Comparison of ENCODE assay signal across 8 mouse cellular contexts in the genomic region with DNA sequence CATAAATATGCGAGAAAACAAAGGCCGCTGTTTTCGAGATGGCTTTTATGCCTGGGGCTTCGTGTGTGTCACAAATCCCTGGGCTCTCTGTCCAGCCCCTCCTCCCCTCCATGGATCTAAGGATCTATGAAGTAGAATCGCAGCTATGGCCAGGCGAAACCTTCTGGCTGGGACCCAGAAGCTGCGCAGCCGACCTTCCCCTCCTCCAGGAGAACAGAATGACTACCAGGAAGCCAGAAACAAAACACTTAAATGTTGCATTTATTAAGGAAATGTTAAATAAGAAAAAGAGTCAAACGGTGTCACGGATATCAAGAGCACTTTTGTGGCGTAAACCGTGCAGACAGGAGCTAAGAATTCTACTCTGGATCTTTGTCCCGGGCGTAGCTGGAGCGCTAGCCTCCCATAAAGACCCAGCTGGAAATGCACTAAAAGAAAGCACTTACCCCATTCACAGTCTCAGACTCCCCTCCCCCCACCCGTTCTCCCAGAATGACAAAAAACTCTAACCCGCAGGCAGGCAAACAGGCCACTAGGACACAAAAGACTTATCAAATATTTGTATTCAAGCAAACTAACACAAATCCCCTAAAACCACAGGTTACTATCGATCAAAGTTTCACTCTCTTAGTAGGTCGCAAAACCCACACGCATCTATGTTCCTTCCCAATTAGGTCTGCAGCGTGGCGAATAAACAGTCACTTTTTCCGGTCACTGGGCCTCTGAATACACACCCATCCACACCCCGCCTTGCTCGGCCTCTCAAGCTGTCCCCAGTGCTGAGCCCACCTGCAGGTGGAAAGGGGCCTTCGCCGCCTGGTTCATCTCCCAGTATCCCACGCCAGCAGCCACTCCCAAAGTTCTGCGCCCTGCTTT. TPM values are rescaled to one million over a fixed set of nuclear protein-coding genes. Genes with fewer than 3 reads are reported as not detected.
DNase-seq lines count a peak whose midpoint lies in the region; ATAC-seq lines count a peak whose summit lies in the region.

No protein-coding gene starts in this region.

- DNase-seq in kidney, adult 9 months = no peak
- DNase-seq in forelimb bud, embryonic 11.5 days (ENCODE audit: low read depth, low spot score) = peak; percentile 35
- peak; percentile 40 for DNase-seq in liver, embryonic 11.5 days (ENCODE audit: low spot score)
- DNase-seq in thymus, postnatal 25 days = no peak
- no peak for DNase-seq in spleen, postnatal 10 days (ENCODE audit: low spot score in 2 of 2)

- WGBS in kidney, embryonic 16.5 days = under 1% methylated on average over 29 of the region's 29 CpGs
- WGBS in liver, embryonic 11.5 days = 6% methylated on average over 29 of the region's 29 CpGs
- WGBS in neural tube, embryonic 15.5 days = 1% methylated on average over 29 of the region's 29 CpGs

- H3K27me3 ChIP-seq in kidney, embryonic 16.5 days (ENCODE audit: insufficient read depth, low read length) = peaks cover 24% of the 10 kb centered on the region
- H3K27me3 ChIP-seq in liver, embryonic 11.5 days (replicated peaks; ENCODE audit: control insufficient read depth, insufficient read depth, low read length) = peaks cover 24% of the 10 kb centered on the region
- no peaks in the 10 kb centered on the region; the same call in 1 of the 2 replicates for H3K27me3 ChIP-seq in neural tube, embryonic 15.5 days (replicated peaks)

- no peaks in the 10 kb centered on the region for H3K9me3 ChIP-seq in kidney, embryonic 16.5 days (ENCODE audit: low read length)
- no peaks in the 10 kb centered on the region for H3K9me3 ChIP-seq in liver, embryonic 11.5 days (ENCODE audit: control insufficient read depth, low read length)
- H3K9me3 ChIP-seq in neural tube, embryonic 15.5 days (replicated peaks) = no peaks in the 10 kb centered on the region

- H3K36me3 ChIP-seq in kidney, embryonic 16.5 days (ENCODE audit: insufficient read depth, low read length) = no peaks in the 10 kb centered on the region
- no peaks in the 10 kb centered on the region for H3K36me3 ChIP-seq in liver, embryonic 11.5 days (ENCODE audit: control insufficient read depth, insufficient read depth, low read length)
- no peaks in the 10 kb centered on the region for H3K36me3 ChIP-seq in neural tube, embryonic 15.5 days

- peak overlapping the region; percentile 46 for H3K4me3 ChIP-seq in kidney, embryonic 16.5 days (ENCODE audit: low read length)
- peak overlapping the region; percentile 40 for H3K4me3 ChIP-seq in liver, embryonic 11.5 days (ENCODE audit: low read depth, low read length)
- peak overlapping the region; percentile 62 for H3K4me3 ChIP-seq in neural tube, embryonic 15.5 days (replicated peaks)

- H3K9ac ChIP-seq in kidney, embryonic 16.5 days (replicated peaks; ENCODE audit: low read length) = peak overlapping the region; percentile 47
- H3K9ac ChIP-seq in liver, embryonic 11.5 days (ENCODE audit: low read depth, low read length) = no peak overlapping the region
- H3K9ac ChIP-seq in neural tube, embryonic 15.5 days (replicated peaks) = peak overlapping the region; percentile 62

- H3K4me1 ChIP-seq in kidney, embryonic 16.5 days (ENCODE audit: insufficient read depth, low read length) = peaks cover 12% of the 10 kb centered on the region; the same call in 1 of the 2 replicates
- H3K4me1 ChIP-seq in liver, embryonic 11.5 days (replicated peaks; ENCODE audit: control insufficient read depth, insufficient read depth, low read length) = no peaks in the 10 kb centered on the region
- H3K4me1 ChIP-seq in neural tube, embryonic 15.5 days = peaks cover 22% of the 10 kb centered on the region

- peak overlapping the region; percentile 6 for H3K27ac ChIP-seq in kidney, embryonic 16.5 days (ENCODE audit: low read length)
- no peak overlapping the region for H3K27ac ChIP-seq in liver, embryonic 11.5 days (ENCODE audit: low read depth, low read length)
- peak overlapping the region; percentile 82 for H3K27ac ChIP-seq in neural tube, embryonic 15.5 days (replicated peaks)

- peak overlapping the region; percentile 62 for H3K4me2 ChIP-seq in kidney, embryonic 16.5 days (replicated peaks; ENCODE audit: low read depth, low read length)
- H3K4me2 ChIP-seq in liver, embryonic 11.5 days = peak overlapping the region; percentile 60
- peak overlapping the region; percentile 92 for H3K4me2 ChIP-seq in neural tube, embryonic 15.5 days

- peak; percentile 37; the same call in 1 of the 2 replicates for ATAC-seq in kidney, embryonic 16.5 days (ENCODE audit: low FRiP score, low TSS enrichment)
- peak; percentile 29 for ATAC-seq in common myeloid progenitor, adult 5-6 weeks (replicated peaks; ENCODE audit: low read depth, poor library complexity, severe bottlenecking)
- no peak for ATAC-seq in liver, embryonic 11.5 days (replicated peaks; ENCODE audit: low FRiP score)
- peak; percentile 19; the same call in 1 of the 2 replicates for ATAC-seq in neural tube, embryonic 15.5 days (ENCODE audit: low FRiP score)

RNA-seq across cellular contexts. Expression of a gene that starts 1.3 kb away (rescaled TPM):
- 86.6 and 87.7 TPM in 2 replicates for polyA plus RNA-seq in kidney, embryonic 16.5 days (2015; fragmentation: Nextera tagmentation; extraction: Ambion mirVana)
- total RNA-seq in common myeloid progenitor, adult 5-6 weeks (2017) = not detected in 2 replicates
- 1.3 and 2.0 TPM in 2 replicates for polyA plus RNA-seq in liver, embryonic 11.5 days (2014; fragmentation: Nextera tagmentation; extraction: Ambion mirVana)
- 240 and 247 TPM in 2 replicates for polyA plus RNA-seq in neural tube, embryonic 15.5 days (2015; fragmentation: Nextera tagmentation; extraction: Ambion mirVana)

Comparison
In these comparisons a context has a peak if more than half of its experiments do, and no peak if none do; other contexts are left out.
1. DNase-seq: peak in forelimb bud, embryonic 11.5 days (single experiment) and liver, embryonic 11.5 days (single experiment); none in kidney, adult 9 months (single experiment), thymus, postnatal 25 days (single experiment) and spleen, postnatal 10 days (0 of 2).
2. RNA of a gene that starts 1.3 kb away (polyA plus RNA-seq): 240 to 247 TPM in neural tube, embryonic 15.5 days and 86.6 to 87.7 TPM in kidney, embryonic 16.5 days; 1.3 to 2.0 TPM in liver, embryonic 11.5 days; every median in the first group is over 10 times any median in the second.
3. Peak in every context shown above with its lines, with median percentiles within 50 percentile points of each other: H3K4me2 ChIP-seq and H3K4me3 ChIP-seq.